Mouse (Mus musculus) kidney, postnatal 0 days (tissue): Measurements from ENCODE around the gene Bri3. TPM values are rescaled to one million over a fixed set of nuclear protein-coding genes. Genes with fewer than 3 reads are reported as not detected.

Source experiments
- ATAC-seq: fragments of 200-750 bp; cut with Nextera tagmentation; replicated peaks from 2 replicates; pipeline ENCODE4 v1.8.0; 2017; ENCODE audit warnings: low read depth, moderate number of reproducible peaks, moderate TSS enrichment, moderate library complexity; ENCODE audit not compliant: low FRiP score
- DNase-seq: peaks from one replicate; pipeline ENCODE4 v3.0.0-alpha.2; 2016; ENCODE audit warnings: low spot score
- H3K27ac ChIP-seq: fragments of 300-500 bp; sonication (generic); 2 replicates; pipeline ENCODE4 v1.5.1; 2014; ENCODE audit warnings: mild to moderate bottlenecking
- H3K27me3 ChIP-seq: fragments of 300-500 bp; sonication (generic); 2 replicates; pipeline ENCODE4 v1.6.1; 2014; ENCODE audit warnings: low read length, mixed read lengths; ENCODE audit not compliant: insufficient read depth
- H3K36me3 ChIP-seq: fragments of 300-500 bp; sonication (generic); 2 replicates; pipeline ENCODE4 v1.6.1; 2014; ENCODE audit warnings: low read length, mixed read lengths; ENCODE audit not compliant: insufficient read depth
- H3K4me1 ChIP-seq: fragments of 300-500 bp; sonication (generic); replicated peaks from 2 replicates; pipeline ENCODE4 v1.6.1; 2014; ENCODE audit warnings: antibody characterized with exemption, low read length, mixed read lengths; ENCODE audit not compliant: insufficient read depth
- H3K4me2 ChIP-seq: fragments of 300-500 bp; sonication (generic); 2 replicates; pipeline ENCODE4 v1.6.1; 2014; ENCODE audit warnings: mild to moderate bottlenecking, low read length, moderate library complexity, mixed read lengths
- H3K4me3 ChIP-seq: fragments of 300-500 bp; sonication (generic); replicated peaks from 2 replicates; pipeline ENCODE4 v1.5.1; 2014; ENCODE audit warnings: low read depth, low read length
- H3K9ac ChIP-seq: fragments of 300-500 bp; sonication (generic); 2 replicates; pipeline ENCODE4 v1.6.1; 2014; ENCODE audit warnings: low read depth, low read length
- H3K9me3 ChIP-seq: fragments of 300-500 bp; sonication (generic); replicated peaks from 2 replicates; pipeline ENCODE4 v1.6.1; 2016; ENCODE audit warnings: low read length, inconsistent platforms, mixed read lengths
- CTCF ChIP-seq: IDR thresholded peaks from 2 replicates; pipeline ENCODE4 v1.5.1; 2016; ENCODE audit warnings: antibody characterized with exemption, low read depth, mild to moderate bottlenecking, moderate library complexity
- WGBS: fragments of 180-500 bp; shearing (Covaris S2); extraction: QIAGEN DNeasy Blood & Tissue Kit; methylation state at CpG from one replicate; pipeline ENCODE4 v1.1.7; 2014; 5-methylcytosine and 5-hydroxymethylcytosine counted together
- polyA plus RNA-seq: library from polyadenylated mRNA; unstranded; fragments of >200 nt; fragmentation: Nextera tagmentation; extraction: Ambion mirVana; gene quantifications from 2 replicates; pipeline ENCODE4 v1.2.1, GENCODE M21; 2015

The Bri3 gene
- polyA plus RNA-seq, 1 experiment from 2014 or later, result 224 TPM

GRCm38 (mm10) chr5:144254122-144254810 is 10.0 kb downstream of the Bri3 start:
- peak; percentile 74 for DNase-seq
- 39% methylated on average over 16 of the region's 16 CpGs for WGBS
- H3K4me3 ChIP-seq, result peak overlapping the region; percentile 94
- peak; percentile 29 for ATAC-seq
- H3K27ac ChIP-seq, result peak overlapping the region; percentile 99
- no peak for TF ChIP-seq CTCF
- peaks cover 26% of the 10 kb centered on the region for H3K4me1 ChIP-seq
- peak overlapping the region; percentile 66 for H3K4me2 ChIP-seq
- no peaks in the 10 kb centered on the region for H3K9me3 ChIP-seq
- H3K9ac ChIP-seq, result 0 out of 2 replicates have a peak overlapping the region, but pooled peaks have one; percentile 19
- H3K27me3 ChIP-seq, result no peaks in the 10 kb centered on the region
- H3K36me3 ChIP-seq, result 0 out of 2 replicates have a peak, but pooled peaks cover 6% of the 10 kb centered on the region

- Histone ChIP-seq H3K27me3 (no peaks in the 10 kb centered on the region), H3K9me3 (no peaks in the 10 kb centered on the region), H3K4me3 (peak overlapping the region; percentile 94), H3K4me2 (peak overlapping the region; percentile 66), H3K9ac (peak overlapping the region; percentile 98), H3K4me1 (peaks cover 26% of the 10 kb centered on the region), H3K27ac (peak overlapping the region; percentile 99), H3K36me3 (0 out of 2 replicates have a peak, but pooled peaks cover 6% of the 10 kb centered on the region)
- DNase-seq, result peak; percentile 92
- under 1% methylated on average over 56 of the region's 84 CpGs for WGBS
- no peak for TF ChIP-seq CTCF
- ATAC-seq, result peak; percentile 76
Observed at GRCm38 (mm10) chr5:144254811-144255631, 10.8 kb downstream of the Bri3 start.

GRCm38 (mm10) chr5:144255632-144256540 is 11.6 kb downstream of the Bri3 start:
- H3K27ac ChIP-seq, result peak overlapping the region; percentile 99
- peaks cover 32% of the 10 kb centered on the region for H3K4me1 ChIP-seq
- peak overlapping the region; percentile 98 for H3K9ac ChIP-seq
- DNase-seq, result peak; percentile 82
- ATAC-seq, result peak; percentile 55
- H3K4me3 ChIP-seq, result peak overlapping the region; percentile 94
- H3K9me3 ChIP-seq, result no peaks in the 10 kb centered on the region
- WGBS, result under 1% methylated on average over 39 of the region's 40 CpGs
- H3K36me3 ChIP-seq, result 0 out of 2 replicates have a peak, but pooled peaks cover 6% of the 10 kb centered on the region
- peak overlapping the region; percentile 66 for H3K4me2 ChIP-seq
- no peak; the same call in 1 of the 2 replicates for TF ChIP-seq CTCF
- no peaks in the 10 kb centered on the region for H3K27me3 ChIP-seq

GRCm38 (mm10) chr5:144256541-144256870 is 12.3 kb downstream of the Bri3 start:
- Histone ChIP-seq H3K27me3 (no peaks in the 10 kb centered on the region), H3K9ac (peak overlapping the region; percentile 98), H3K27ac (peak overlapping the region; percentile 99), H3K36me3 (0 out of 2 replicates have a peak, but pooled peaks cover 6% of the 10 kb centered on the region), H3K4me2 (peak overlapping the region; percentile 66), H3K9me3 (no peaks in the 10 kb centered on the region), H3K4me1 (peaks cover 38% of the 10 kb centered on the region), H3K4me3 (peak overlapping the region; percentile 94)
- TF ChIP-seq CTCF, result no peak
- ATAC-seq (no peak), DNase-seq (peak; percentile 20)
- 5% methylated on average over 7 of the region's 7 CpGs for WGBS

GRCm38 (mm10) chr5:144256888-144257287 is 12.7 kb downstream of the Bri3 start:
- peaks cover 40% of the 10 kb centered on the region for H3K4me1 ChIP-seq
- no peaks in the 10 kb centered on the region for H3K27me3 ChIP-seq
- peak overlapping the region; percentile 99 for H3K27ac ChIP-seq
- 0 out of 2 replicates have a peak, but pooled peaks cover 6% of the 10 kb centered on the region for H3K36me3 ChIP-seq
- no peak for TF ChIP-seq CTCF
- peak overlapping the region; percentile 94 for H3K4me3 ChIP-seq
- H3K9ac ChIP-seq, result peak overlapping the region; percentile 98
- 8% methylated on average over 1 of the region's 1 CpGs for WGBS
- H3K4me2 ChIP-seq, result peak overlapping the region; percentile 66
- ATAC-seq (no peak), DNase-seq (no peak)
- no peaks in the 10 kb centered on the region for H3K9me3 ChIP-seq
